Mouse (Mus musculus): ENCODE data around the gene Ttc21a.

- TF ChIP-seq CTCF (IDR thresholded peaks at IDR 0.05) (no peak), EP300 (IDR thresholded peaks at IDR 0.05) (no peak)
These were observed 50.9 kb downstream of the Ttc21a start for GRCm38 (mm10) chr9:119988304-119988703.
